Mouse (Mus musculus): Measurements from ENCODE around the gene Kif26b. TPM values are rescaled to one million over a fixed set of nuclear protein-coding genes. Genes with fewer than 3 reads are reported as not detected.

The Kif26b gene
- polyA plus RNA-seq, 1 experiment = not detected

DNA sequence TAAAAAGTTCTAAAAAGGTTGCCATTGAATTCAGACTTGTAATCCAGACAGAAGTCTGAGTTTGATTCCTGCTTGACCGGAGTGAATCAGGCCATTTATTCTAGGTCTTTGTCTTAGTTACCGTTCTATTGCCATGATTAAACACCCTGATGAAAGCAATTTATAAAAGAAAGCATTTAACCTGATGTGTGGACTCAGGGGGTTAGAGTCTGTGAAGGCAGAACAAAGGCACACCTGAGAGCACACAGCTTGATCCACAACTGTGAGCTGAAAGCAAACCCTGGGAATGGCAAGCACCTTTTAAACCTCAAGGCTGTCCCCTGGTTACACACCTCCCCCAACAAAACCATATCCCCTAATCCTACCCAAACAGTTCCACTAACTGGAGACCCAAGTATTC lies 32.7 kb upstream of the Kif26b start:
- H3K4me1 ChIP-seq (ENCODE audit: control insufficient read depth, insufficient read depth, low read length) = peaks cover 3% of the 10 kb centered on the region; the same call in 1 of the 2 replicates
- H3K4me3 ChIP-seq (replicated peaks; ENCODE audit: control insufficient read depth, low read depth, low read length) = no peak overlapping the region
- 85% methylated on average over 2 of the region's 2 CpGs for WGBS
- no peak for TF ChIP-seq POLR2A (IDR thresholded peaks at IDR 0.05; ENCODE audit: borderline replicate concordance, control insufficient read depth, low read depth, low read length)
- no peak for TF ChIP-seq CTCF (IDR thresholded peaks at IDR 0.05; ENCODE audit: control insufficient read depth, insufficient read depth, low read length)
- H3K27ac ChIP-seq (ENCODE audit: control insufficient read depth, insufficient read depth, low read depth, low read length, poor library complexity) = no peak overlapping the region

DNA sequence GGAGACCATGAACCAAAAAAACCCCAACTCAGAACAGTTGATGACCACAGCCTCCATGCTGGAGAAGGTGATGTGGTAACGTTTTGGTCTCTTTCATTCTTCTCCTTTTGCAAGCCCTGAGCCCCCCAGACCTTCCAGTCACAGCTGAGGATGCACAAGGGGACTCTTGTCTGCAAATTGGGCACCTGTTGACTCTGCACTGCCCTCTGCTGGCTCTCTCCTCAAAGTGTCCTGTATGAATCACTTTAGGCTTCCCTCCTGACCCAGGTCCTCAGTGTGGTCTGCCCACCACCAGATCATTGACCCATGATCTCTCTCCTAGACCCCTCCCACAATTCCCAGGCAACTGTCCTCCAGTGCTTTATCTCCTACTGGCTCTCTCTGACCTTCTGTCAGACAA lies 32.1 kb upstream of the Kif26b start:
- no peak overlapping the region for H3K27ac ChIP-seq (ENCODE audit: control insufficient read depth, insufficient read depth, low read depth, low read length, poor library complexity)
- 15% methylated on average over 1 of the region's 1 CpGs for WGBS
- TF ChIP-seq POLR2A (IDR thresholded peaks at IDR 0.05; ENCODE audit: borderline replicate concordance, control insufficient read depth, low read depth, low read length) (no peak), CTCF (IDR thresholded peaks at IDR 0.05; ENCODE audit: control insufficient read depth, insufficient read depth, low read length) (peak; percentile 70)
- H3K4me3 ChIP-seq (replicated peaks; ENCODE audit: control insufficient read depth, low read depth, low read length) = no peak overlapping the region
- peaks cover 3% of the 10 kb centered on the region; the same call in 1 of the 2 replicates for H3K4me1 ChIP-seq (ENCODE audit: control insufficient read depth, insufficient read depth, low read length)

DNA sequence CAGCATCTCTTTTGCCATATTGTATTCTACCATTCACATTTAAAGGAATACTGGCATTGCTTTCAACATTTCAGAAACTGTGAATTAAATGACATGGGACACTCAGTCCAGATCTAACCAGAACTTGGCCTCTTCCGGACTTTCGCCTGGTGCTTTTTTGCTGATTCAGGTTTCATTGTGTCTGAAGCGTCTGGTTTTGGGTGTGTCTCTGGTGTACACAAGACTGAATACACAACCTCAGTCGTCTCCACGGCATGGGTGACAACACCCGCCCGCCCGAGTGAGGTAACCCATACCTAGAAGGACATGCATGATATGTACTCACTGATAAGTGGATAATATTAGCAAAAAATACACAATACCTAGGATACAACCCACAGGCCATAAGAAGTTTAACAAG lies 22.0 kb upstream of the Kif26b start:
- no peak overlapping the region for H3K4me3 ChIP-seq (replicated peaks; ENCODE audit: control insufficient read depth, low read depth, low read length)
- 81% methylated on average over 8 of the region's 8 CpGs for WGBS
- TF ChIP-seq CTCF (IDR thresholded peaks at IDR 0.05; ENCODE audit: control insufficient read depth, insufficient read depth, low read length) (no peak), POLR2A (IDR thresholded peaks at IDR 0.05; ENCODE audit: borderline replicate concordance, control insufficient read depth, low read depth, low read length) (no peak)
- H3K27ac ChIP-seq (ENCODE audit: control insufficient read depth, insufficient read depth, low read depth, low read length, poor library complexity) = no peak overlapping the region
- H3K4me1 ChIP-seq (ENCODE audit: control insufficient read depth, insufficient read depth, low read length) = no peaks in the 10 kb centered on the region

DNA sequence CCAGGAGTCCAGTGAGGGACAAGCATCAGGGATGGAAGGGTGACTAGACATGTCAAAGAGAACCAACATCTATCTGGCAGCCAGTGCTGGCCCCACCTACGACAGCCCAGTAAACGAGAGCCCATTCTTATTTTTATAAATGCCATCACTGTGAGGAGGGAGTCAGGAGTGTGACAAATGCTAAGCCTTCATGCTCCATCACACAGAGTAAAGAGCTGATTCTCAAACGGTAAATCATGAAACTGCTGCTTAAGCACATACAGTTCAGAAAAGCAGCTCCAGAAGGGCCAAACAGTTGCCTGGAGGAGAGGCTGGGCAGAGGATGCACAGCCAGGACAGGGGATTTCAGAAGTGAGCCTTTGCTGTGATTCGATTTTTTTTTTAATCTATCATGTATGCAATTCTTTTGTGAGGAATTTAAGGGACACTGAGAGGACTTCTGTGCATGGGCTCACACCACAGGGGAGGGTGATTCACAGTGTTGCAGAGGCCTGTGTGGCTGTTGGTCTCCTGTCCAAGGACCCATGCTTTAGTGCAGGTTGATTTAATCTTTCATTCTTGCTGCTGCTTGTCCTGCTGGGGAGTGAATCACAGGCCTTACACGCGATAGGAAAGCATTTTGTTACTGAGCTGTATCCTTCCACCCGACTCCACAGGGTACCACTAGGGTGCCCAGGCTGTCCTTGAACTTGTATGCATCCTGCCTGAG lies 16.4 kb upstream of the Kif26b start:
- no peak for TF ChIP-seq CTCF (IDR thresholded peaks at IDR 0.05; ENCODE audit: control insufficient read depth, insufficient read depth, low read length)
- no peak for TF ChIP-seq POLR2A (IDR thresholded peaks at IDR 0.05; ENCODE audit: borderline replicate concordance, control insufficient read depth, low read depth, low read length)
- H3K27ac ChIP-seq (ENCODE audit: control insufficient read depth, insufficient read depth, low read depth, low read length, poor library complexity) = no peak overlapping the region
- no peaks in the 10 kb centered on the region for H3K4me1 ChIP-seq (ENCODE audit: control insufficient read depth, insufficient read depth, low read length)
- no peak overlapping the region for H3K4me3 ChIP-seq (replicated peaks; ENCODE audit: control insufficient read depth, low read depth, low read length)
- WGBS = 62% methylated on average over 7 of the region's 7 CpGs

DNA sequence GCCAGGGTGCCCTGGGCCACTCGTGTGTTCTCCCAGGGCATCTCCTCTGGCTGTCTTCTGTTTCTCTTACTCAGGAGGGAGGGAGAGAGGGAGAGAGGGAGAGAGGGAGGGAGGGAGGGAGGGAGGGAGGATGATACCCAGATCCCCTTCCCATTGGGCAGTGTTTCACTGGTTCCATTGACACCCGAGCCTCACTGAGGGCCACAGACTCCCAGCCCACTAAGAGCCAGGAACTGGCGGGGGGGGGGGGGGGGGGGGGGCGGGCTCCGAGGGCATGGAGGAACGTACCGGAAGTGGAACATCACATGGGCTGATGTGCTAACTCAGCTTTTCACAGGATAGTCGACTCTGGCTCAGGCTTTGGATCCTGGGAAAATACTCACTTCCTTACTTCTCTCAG lies 15.0 kb upstream of the Kif26b start:
- Histone ChIP-seq H3K4me3 (replicated peaks; ENCODE audit: control insufficient read depth, low read depth, low read length) (no peak overlapping the region), H3K27ac (ENCODE audit: control insufficient read depth, insufficient read depth, low read depth, low read length, poor library complexity) (no peak overlapping the region), H3K4me1 (ENCODE audit: control insufficient read depth, insufficient read depth, low read length) (no peaks in the 10 kb centered on the region)
- 28% methylated on average over 7 of the region's 8 CpGs for WGBS
- no peak for TF ChIP-seq POLR2A (IDR thresholded peaks at IDR 0.05; ENCODE audit: borderline replicate concordance, control insufficient read depth, low read depth, low read length)
- no peak for TF ChIP-seq CTCF (IDR thresholded peaks at IDR 0.05; ENCODE audit: control insufficient read depth, insufficient read depth, low read length)

DNA sequence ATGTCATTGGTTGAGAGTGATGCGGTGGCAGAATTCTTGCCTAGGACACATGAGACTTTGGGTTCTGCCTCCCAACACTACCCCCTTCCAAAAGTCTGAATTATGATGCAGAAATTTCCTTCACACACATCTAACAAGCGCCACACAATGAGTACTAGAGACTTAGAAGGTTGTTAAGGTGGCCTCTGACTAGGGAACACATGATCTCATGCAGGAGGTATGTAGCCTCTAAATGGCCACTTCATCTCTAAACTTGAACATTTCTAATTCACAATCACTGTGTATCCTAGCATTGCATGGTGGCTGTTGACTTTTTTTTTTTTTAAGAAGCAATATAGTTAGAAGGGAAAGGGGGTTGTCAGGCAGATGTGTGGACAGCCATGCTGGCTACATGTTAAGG lies 13.1 kb upstream of the Kif26b start:
- no peak overlapping the region for H3K27ac ChIP-seq (ENCODE audit: control insufficient read depth, insufficient read depth, low read depth, low read length, poor library complexity)
- no peak for TF ChIP-seq POLR2A (IDR thresholded peaks at IDR 0.05; ENCODE audit: borderline replicate concordance, control insufficient read depth, low read depth, low read length)
- no peaks in the 10 kb centered on the region for H3K4me1 ChIP-seq (ENCODE audit: control insufficient read depth, insufficient read depth, low read length)
- WGBS = 80% methylated on average over 2 of the region's 2 CpGs
- no peak overlapping the region for H3K4me3 ChIP-seq (replicated peaks; ENCODE audit: control insufficient read depth, low read depth, low read length)

DNA sequence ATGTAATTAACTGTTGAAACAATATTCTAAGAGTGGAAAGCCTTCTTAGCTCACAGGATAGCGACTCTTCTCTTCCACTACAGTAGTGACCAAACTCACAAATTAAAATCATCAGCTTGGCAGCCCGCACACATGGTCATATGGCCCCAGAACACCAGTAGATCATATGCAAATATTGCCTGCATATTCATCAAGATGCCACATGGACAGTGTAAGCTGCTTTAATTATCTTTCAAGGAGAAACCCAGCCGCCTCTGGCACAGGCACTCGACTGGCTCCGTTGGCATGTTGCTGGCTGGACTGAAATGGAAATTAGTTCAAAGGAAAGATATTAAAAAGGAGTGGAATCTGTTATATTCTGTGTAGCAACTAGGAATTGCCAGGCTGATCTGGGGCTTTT lies 6.5 kb upstream of the Kif26b start:
- TF ChIP-seq CTCF (IDR thresholded peaks at IDR 0.05; ENCODE audit: control insufficient read depth, insufficient read depth, low read length) (no peak), POLR2A (IDR thresholded peaks at IDR 0.05; ENCODE audit: borderline replicate concordance, control insufficient read depth, low read depth, low read length) (no peak)
- Histone ChIP-seq H3K4me3 (replicated peaks; ENCODE audit: control insufficient read depth, low read depth, low read length) (no peak overlapping the region), H3K4me1 (ENCODE audit: control insufficient read depth, insufficient read depth, low read length) (no peaks in the 10 kb centered on the region), H3K27ac (ENCODE audit: control insufficient read depth, insufficient read depth, low read depth, low read length, poor library complexity) (no peak overlapping the region)
- WGBS = 72% methylated on average over 5 of the region's 5 CpGs

DNA sequence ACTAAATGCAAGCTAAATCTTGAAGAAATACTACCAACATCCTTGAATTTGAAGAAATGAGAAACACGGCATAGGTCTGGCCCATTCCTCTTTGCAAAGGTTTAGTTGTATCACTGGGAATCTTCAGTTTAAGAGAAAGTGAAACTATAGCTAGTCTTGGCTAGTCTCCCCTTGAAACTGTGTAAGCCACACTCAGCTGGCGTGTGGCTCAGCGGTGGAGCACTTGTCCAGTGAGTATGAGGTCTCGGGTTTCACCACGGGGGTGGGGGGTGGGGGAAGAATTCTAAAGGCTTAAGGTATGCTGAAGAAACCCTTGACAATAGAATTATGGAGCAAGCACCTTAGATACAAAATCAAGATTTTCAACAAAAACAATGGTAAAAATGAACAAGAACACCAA lies 5.8 kb upstream of the Kif26b start:
- TF ChIP-seq POLR2A (IDR thresholded peaks at IDR 0.05; ENCODE audit: borderline replicate concordance, control insufficient read depth, low read depth, low read length) = no peak
- TF ChIP-seq CTCF (IDR thresholded peaks at IDR 0.05; ENCODE audit: control insufficient read depth, insufficient read depth, low read length) = no peak
- no peak overlapping the region for H3K4me3 ChIP-seq (replicated peaks; ENCODE audit: control insufficient read depth, low read depth, low read length)
- H3K4me1 ChIP-seq (ENCODE audit: control insufficient read depth, insufficient read depth, low read length) = no peaks in the 10 kb centered on the region
- WGBS = 22% methylated on average over 5 of the region's 5 CpGs
- no peak overlapping the region for H3K27ac ChIP-seq (ENCODE audit: control insufficient read depth, insufficient read depth, low read depth, low read length, poor library complexity)

DNA sequence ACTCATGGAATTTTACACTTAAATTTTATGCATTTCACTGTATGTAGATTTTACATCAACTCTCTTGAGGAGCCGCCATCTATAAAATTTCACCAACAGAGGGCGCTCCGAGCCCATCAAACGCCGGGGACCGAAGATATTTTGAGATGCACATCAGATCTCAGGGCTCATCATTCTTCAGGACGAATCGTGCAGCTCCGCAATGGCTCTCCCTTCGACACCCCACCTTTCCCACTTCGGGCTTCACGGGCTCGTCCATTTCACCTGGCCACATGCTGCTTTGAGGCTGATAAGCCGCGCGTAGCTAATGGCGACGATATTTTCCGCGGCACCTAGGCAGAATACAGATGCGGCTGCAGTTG lies 1.8 kb upstream of the Kif26b start:
- WGBS = under 1% methylated on average over 21 of the region's 21 CpGs
- Histone ChIP-seq H3K27ac (ENCODE audit: control insufficient read depth, insufficient read depth, low read depth, low read length, poor library complexity) (no peak overlapping the region), H3K4me1 (ENCODE audit: control insufficient read depth, insufficient read depth, low read length) (no peaks in the 10 kb centered on the region; the same call in 1 of the 2 replicates), H3K4me3 (replicated peaks; ENCODE audit: control insufficient read depth, low read depth, low read length) (peak overlapping the region; percentile 24)
- no peak for TF ChIP-seq POLR2A (IDR thresholded peaks at IDR 0.05; ENCODE audit: borderline replicate concordance, control insufficient read depth, low read depth, low read length)
- TF ChIP-seq CTCF (IDR thresholded peaks at IDR 0.05; ENCODE audit: control insufficient read depth, insufficient read depth, low read length) = peak; percentile 71
